Mouse (Mus musculus): ENCODE measurements around the gene Blnk. TPM values are rescaled to one million over a fixed set of nuclear protein-coding genes. Genes with fewer than 3 reads are reported as not detected.

Blnk gene
- polyA plus RNA-seq, 1 experiment from 2014 or later, result 0.56 TPM

GRCm38 (mm10) chr19:40993356-40993755 lies 979 bp downstream of the Blnk start:
- no peak for ATAC-seq (ENCODE audit: low FRiP score)
- Histone ChIP-seq H3K9me3 (ENCODE audit: control insufficient read depth, low read length) (no peaks in the 10 kb centered on the region), H3K4me2 (no peak overlapping the region), H3K27ac (ENCODE audit: low read depth, low read length) (no peak overlapping the region), H3K4me1 (ENCODE audit: control insufficient read depth, insufficient read depth, low read length) (no peaks in the 10 kb centered on the region), H3K36me3 (ENCODE audit: control insufficient read depth, insufficient read depth, low read length) (no peaks in the 10 kb centered on the region), H3K4me3 (ENCODE audit: low read depth, low read length) (no peak overlapping the region), H3K27me3 (ENCODE audit: control insufficient read depth, insufficient read depth, low read length) (no peaks in the 10 kb centered on the region), H3K9ac (ENCODE audit: low read length) (no peak overlapping the region)
- 88% methylated on average over 5 of the region's 5 CpGs for WGBS
- DNase-seq (ENCODE audit: low spot score, missing footprints), result no peak

GRCm38 (mm10) chr19:40992517-40993044 lies 1.8 kb downstream of the Blnk start:
- WGBS, result 85% methylated on average over 8 of the region's 8 CpGs
- Histone ChIP-seq H3K4me2 (no peak overlapping the region), H3K27ac (ENCODE audit: low read depth, low read length) (no peak overlapping the region), H3K36me3 (ENCODE audit: control insufficient read depth, insufficient read depth, low read length) (no peaks in the 10 kb centered on the region), H3K9ac (ENCODE audit: low read length) (no peak overlapping the region), H3K4me1 (ENCODE audit: control insufficient read depth, insufficient read depth, low read length) (no peaks in the 10 kb centered on the region), H3K27me3 (ENCODE audit: control insufficient read depth, insufficient read depth, low read length) (no peaks in the 10 kb centered on the region), H3K9me3 (ENCODE audit: control insufficient read depth, low read length) (no peaks in the 10 kb centered on the region), H3K4me3 (ENCODE audit: low read depth, low read length) (no peak overlapping the region)
- DNase-seq (ENCODE audit: low spot score, missing footprints) (no peak), ATAC-seq (ENCODE audit: low FRiP score) (no peak)

DNA sequence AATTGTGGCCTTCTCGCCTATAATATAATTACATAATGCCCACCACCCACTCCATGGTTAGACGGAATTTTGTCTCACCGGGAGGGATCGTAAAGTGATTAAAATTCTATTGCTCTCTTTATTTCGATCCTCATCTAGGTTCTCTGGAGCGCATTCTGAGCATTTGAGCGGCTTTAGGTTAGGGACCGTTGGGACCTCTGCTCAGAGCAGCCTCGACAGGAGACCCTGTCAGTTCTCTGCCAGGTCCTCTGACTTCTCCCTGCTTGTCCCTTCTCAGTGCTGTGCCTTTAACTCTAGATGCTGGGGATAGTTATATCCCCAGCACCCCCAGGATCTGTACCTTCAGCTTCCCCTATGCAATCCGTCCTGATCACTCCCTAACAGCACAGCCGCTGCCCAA lies 2.2 kb downstream of the Blnk start:
- Histone ChIP-seq H3K27me3 (ENCODE audit: control insufficient read depth, insufficient read depth, low read length) (no peaks in the 10 kb centered on the region), H3K4me3 (ENCODE audit: low read depth, low read length) (no peak overlapping the region), H3K9ac (ENCODE audit: low read length) (no peak overlapping the region), H3K9me3 (ENCODE audit: control insufficient read depth, low read length) (no peaks in the 10 kb centered on the region), H3K27ac (ENCODE audit: low read depth, low read length) (no peak overlapping the region), H3K4me1 (ENCODE audit: control insufficient read depth, insufficient read depth, low read length) (no peaks in the 10 kb centered on the region), H3K36me3 (ENCODE audit: control insufficient read depth, insufficient read depth, low read length) (no peaks in the 10 kb centered on the region), H3K4me2 (no peak overlapping the region)
- DNase-seq (ENCODE audit: low spot score, missing footprints) (no peak), ATAC-seq (ENCODE audit: low FRiP score) (no peak)
- WGBS, result 87% methylated on average over 11 of the region's 11 CpGs

- Histone ChIP-seq H3K9me3 (ENCODE audit: control insufficient read depth, low read length) (no peaks in the 10 kb centered on the region), H3K36me3 (ENCODE audit: control insufficient read depth, insufficient read depth, low read length) (no peaks in the 10 kb centered on the region), H3K4me3 (ENCODE audit: low read depth, low read length) (no peak overlapping the region), H3K4me1 (ENCODE audit: control insufficient read depth, insufficient read depth, low read length) (no peaks in the 10 kb centered on the region), H3K9ac (ENCODE audit: low read length) (no peak overlapping the region), H3K27ac (ENCODE audit: low read depth, low read length) (no peak overlapping the region), H3K4me2 (no peak overlapping the region), H3K27me3 (ENCODE audit: control insufficient read depth, insufficient read depth, low read length) (no peaks in the 10 kb centered on the region)
- ATAC-seq (ENCODE audit: low FRiP score), result no peak
- 81% methylated on average over 7 of the region's 7 CpGs for WGBS
- DNase-seq (ENCODE audit: low spot score, missing footprints), result no peak
Measured at GRCm38 (mm10) chr19:40991626-40992025, 2.7 kb downstream of the Blnk start.

- H3K27ac ChIP-seq (ENCODE audit: low read depth, low read length), result no peak overlapping the region
- no peaks in the 10 kb centered on the region for H3K9me3 ChIP-seq (ENCODE audit: control insufficient read depth, low read length)
- H3K4me2 ChIP-seq, result no peak overlapping the region
- H3K4me3 ChIP-seq (ENCODE audit: low read depth, low read length), result no peak overlapping the region
- no peaks in the 10 kb centered on the region for H3K4me1 ChIP-seq (ENCODE audit: control insufficient read depth, insufficient read depth, low read length)
- 94% methylated on average over 17 of the region's 17 CpGs for WGBS
- no peaks in the 10 kb centered on the region for H3K27me3 ChIP-seq (ENCODE audit: control insufficient read depth, insufficient read depth, low read length)
- no peak for DNase-seq (ENCODE audit: low spot score, missing footprints)
- H3K36me3 ChIP-seq (ENCODE audit: control insufficient read depth, insufficient read depth, low read length), result no peaks in the 10 kb centered on the region
- no peak overlapping the region for H3K9ac ChIP-seq (ENCODE audit: low read length)
- ATAC-seq (ENCODE audit: low FRiP score), result no peak
Measured at GRCm38 (mm10) chr19:40990781-40991343, 3.5 kb downstream of the Blnk start.

GRCm38 (mm10) chr19:40989961-40990600 lies 4.3 kb downstream of the Blnk start:
- Histone ChIP-seq H3K9ac (ENCODE audit: low read length) (no peak overlapping the region), H3K4me3 (ENCODE audit: low read depth, low read length) (no peak overlapping the region), H3K9me3 (ENCODE audit: control insufficient read depth, low read length) (no peaks in the 10 kb centered on the region), H3K27me3 (ENCODE audit: control insufficient read depth, insufficient read depth, low read length) (no peaks in the 10 kb centered on the region), H3K4me2 (no peak overlapping the region), H3K27ac (ENCODE audit: low read depth, low read length) (no peak overlapping the region), H3K4me1 (ENCODE audit: control insufficient read depth, insufficient read depth, low read length) (no peaks in the 10 kb centered on the region), H3K36me3 (ENCODE audit: control insufficient read depth, insufficient read depth, low read length) (no peaks in the 10 kb centered on the region)
- DNase-seq (ENCODE audit: low spot score, missing footprints) (peak; percentile 35), ATAC-seq (ENCODE audit: low FRiP score) (no peak)
- WGBS, result 79% methylated on average over 9 of the region's 9 CpGs

DNA sequence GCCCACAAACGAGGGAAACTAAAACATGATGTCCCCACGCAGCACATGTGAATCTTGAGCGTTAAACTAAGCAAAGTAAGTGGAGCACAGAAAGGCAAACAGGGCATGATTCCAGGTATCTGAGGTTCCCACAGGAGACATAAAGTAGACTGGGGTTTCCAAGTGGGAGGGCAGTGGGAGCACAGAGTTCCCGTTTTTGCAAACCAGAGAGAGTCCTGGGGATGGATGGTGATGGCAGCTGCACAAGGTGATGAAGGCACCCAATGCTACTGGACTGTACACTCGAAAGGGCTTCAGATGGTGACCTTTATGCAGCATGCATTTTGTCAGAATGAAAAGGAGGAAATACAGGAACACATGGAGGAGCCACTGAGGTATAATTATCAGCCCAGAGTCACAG lies 5.5 kb downstream of the Blnk start:
- no peak overlapping the region for H3K9ac ChIP-seq (ENCODE audit: low read length)
- no peaks in the 10 kb centered on the region for H3K27me3 ChIP-seq (ENCODE audit: control insufficient read depth, insufficient read depth, low read length)
- no peaks in the 10 kb centered on the region for H3K36me3 ChIP-seq (ENCODE audit: control insufficient read depth, insufficient read depth, low read length)
- WGBS, result 91% methylated on average over 5 of the region's 5 CpGs
- no peaks in the 10 kb centered on the region for H3K4me1 ChIP-seq (ENCODE audit: control insufficient read depth, insufficient read depth, low read length)
- DNase-seq (ENCODE audit: low spot score, missing footprints), result no peak
- H3K27ac ChIP-seq (ENCODE audit: low read depth, low read length), result no peak overlapping the region
- H3K4me3 ChIP-seq (ENCODE audit: low read depth, low read length), result no peak overlapping the region
- H3K4me2 ChIP-seq, result no peak overlapping the region
- no peaks in the 10 kb centered on the region for H3K9me3 ChIP-seq (ENCODE audit: control insufficient read depth, low read length)
- ATAC-seq (ENCODE audit: low FRiP score), result no peak

GRCm38 (mm10) chr19:40984536-40984935 lies 9.8 kb downstream of the Blnk start:
- H3K4me3 ChIP-seq (ENCODE audit: low read depth, low read length), result no peak overlapping the region
- no peaks in the 10 kb centered on the region for H3K27me3 ChIP-seq (ENCODE audit: control insufficient read depth, insufficient read depth, low read length)
- ATAC-seq (ENCODE audit: low FRiP score) (no peak), DNase-seq (ENCODE audit: low spot score, missing footprints) (no peak)
- no peaks in the 10 kb centered on the region for H3K9me3 ChIP-seq (ENCODE audit: control insufficient read depth, low read length)
- WGBS, result 100% methylated on average over 1 of the region's 1 CpGs
- H3K4me2 ChIP-seq, result no peak overlapping the region
- H3K36me3 ChIP-seq (ENCODE audit: control insufficient read depth, insufficient read depth, low read length), result no peaks in the 10 kb centered on the region
- no peak overlapping the region for H3K9ac ChIP-seq (ENCODE audit: low read length)
- no peak overlapping the region for H3K27ac ChIP-seq (ENCODE audit: low read depth, low read length)
- H3K4me1 ChIP-seq (ENCODE audit: control insufficient read depth, insufficient read depth, low read length), result no peaks in the 10 kb centered on the region

DNA sequence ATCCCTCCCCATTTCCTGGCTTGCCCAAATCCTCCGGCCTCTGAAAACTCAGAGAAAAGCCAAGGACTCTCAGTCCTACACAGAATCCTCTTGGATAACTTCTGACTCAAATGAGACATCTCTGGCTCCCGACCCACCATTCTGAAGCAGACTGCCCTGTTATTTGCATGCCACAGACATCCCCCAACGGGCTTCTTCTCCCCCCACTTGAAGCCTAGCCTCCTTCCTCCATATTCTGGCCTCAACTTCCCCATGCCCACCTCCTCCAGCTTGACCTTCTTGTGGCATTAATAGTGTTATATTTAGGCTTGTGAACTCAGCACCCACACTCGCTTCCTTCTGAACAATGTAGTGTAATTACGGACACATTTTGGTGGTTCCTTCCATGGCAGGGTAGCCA lies 13.7 kb downstream of the Blnk start:
- H3K27ac ChIP-seq (ENCODE audit: low read depth, low read length), result no peak overlapping the region
- WGBS, result 81% methylated on average over 5 of the region's 5 CpGs
- H3K36me3 ChIP-seq (ENCODE audit: control insufficient read depth, insufficient read depth, low read length), result no peaks in the 10 kb centered on the region
- H3K4me3 ChIP-seq (ENCODE audit: low read depth, low read length), result no peak overlapping the region
- H3K4me1 ChIP-seq (ENCODE audit: control insufficient read depth, insufficient read depth, low read length), result no peaks in the 10 kb centered on the region
- ATAC-seq (ENCODE audit: low FRiP score) (no peak), DNase-seq (ENCODE audit: low spot score, missing footprints) (no peak)
- H3K9ac ChIP-seq (ENCODE audit: low read length), result no peak overlapping the region
- H3K27me3 ChIP-seq (ENCODE audit: control insufficient read depth, insufficient read depth, low read length), result no peaks in the 10 kb centered on the region
- no peak overlapping the region for H3K4me2 ChIP-seq
- H3K9me3 ChIP-seq (ENCODE audit: control insufficient read depth, low read length), result no peaks in the 10 kb centered on the region

Measured in midbrain, embryonic 11.5 days (tissue).